Mouse (Mus musculus): ENCODE data around the gene Zfp324. TPM values are rescaled to one million over a fixed set of nuclear protein-coding genes. Genes with fewer than 3 reads are reported as not detected.

Gene Zfp324
- polyA plus RNA-seq, 1 experiment from 2014 or later, result 5.1 TPM

DNA sequence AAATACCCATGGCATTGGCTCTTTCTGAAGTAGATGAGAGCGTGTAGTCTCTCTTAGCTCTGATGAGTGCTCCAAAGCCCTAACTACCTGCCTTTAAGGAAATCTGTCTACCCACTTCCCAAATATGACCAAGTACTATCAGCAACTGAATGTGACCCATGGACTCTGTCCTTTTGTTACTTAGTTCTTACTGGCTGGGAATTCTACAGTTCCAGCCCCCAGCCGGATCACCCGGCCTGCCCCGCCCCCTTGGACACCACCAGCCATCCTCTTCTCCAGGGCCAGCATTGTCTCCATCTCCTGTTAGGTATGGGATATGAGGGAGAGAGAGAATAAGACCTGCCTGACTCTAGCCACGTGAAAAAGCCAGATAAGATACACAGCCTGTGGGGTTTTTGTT is 32.4 kb downstream of the Zfp324 start, which contains the start of gene Slc27a5:
Gene Slc27a5, minus strand, starts transcription at position 140 of the 400 bp plus-strand sequence.
- no peak within 1 kb of the TSS for H3K27ac ChIP-seq
- ATAC-seq, result peak; percentile 44; the same call in 1 of the 2 replicates

GRCm38 (mm10) chr7:12998851-12999250 is 33.2 kb downstream of the Zfp324 start, which contains the start of gene Trim28:
Gene Trim28 (plus strand): TSS chr7:12999114.
- Histone ChIP-seq H3K27ac (no peak within 1 kb of the TSS), H3K27me3 (replicated peaks) (no peaks in the 10 kb centered on the region; the same call in 1 of the 2 replicates), H3K4me2 (no peak within 1 kb of the TSS), H3K4me3 (no peak within 1 kb of the TSS), H3K4me1 (no peaks in the 10 kb centered on the region), H3K9me3 (replicated peaks) (no peaks in the 10 kb centered on the region), H3K36me3 (no peaks in the 10 kb centered on the region), H3K9ac (no peak within 1 kb of the TSS)
- no peak for ATAC-seq
- WGBS (ENCODE audit: insufficient replicate concordance), result 67% methylated on average over 3 of the region's 3 CpGs

More for the DNA sequence above, 32.4 kb downstream of the Zfp324 start, which contains the start of gene Slc27a5:
- Histone ChIP-seq H3K27me3 (replicated peaks) (no peaks in the 10 kb centered on the region; the same call in 1 of the 2 replicates), H3K9me3 (replicated peaks) (no peaks in the 10 kb centered on the region), H3K4me1 (no peaks in the 10 kb centered on the region), H3K4me3 (no peak within 1 kb of the TSS), H3K4me2 (no peak within 1 kb of the TSS), H3K36me3 (no peaks in the 10 kb centered on the region), H3K9ac (no peak within 1 kb of the TSS)
- WGBS (ENCODE audit: insufficient replicate concordance), result 56% methylated on average over 5 of the region's 5 CpGs

DNA sequence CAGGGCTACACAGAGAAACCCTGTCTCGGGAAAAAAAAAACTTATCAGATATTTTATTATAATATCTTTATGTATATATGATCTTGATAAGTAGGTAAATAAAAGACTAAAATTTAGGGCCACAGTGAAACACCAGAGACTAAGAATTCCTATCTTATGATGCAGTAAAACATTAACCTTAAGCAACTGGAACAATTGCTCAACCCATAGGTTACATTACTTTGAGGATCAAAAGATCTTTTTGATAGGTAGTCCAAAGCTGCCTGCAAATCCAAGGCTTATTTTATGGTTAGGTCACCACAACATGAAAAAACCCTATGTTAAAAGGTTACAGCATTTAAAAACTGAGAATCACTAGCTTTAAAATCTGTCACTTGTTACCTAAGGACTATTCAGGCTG is 35.9 kb downstream of the Zfp324 start:
- H3K4me3 ChIP-seq, result no peak overlapping the region
- H3K36me3 ChIP-seq, result peaks cover 19% of the 10 kb centered on the region
- H3K9me3 ChIP-seq (replicated peaks), result no peaks in the 10 kb centered on the region
- no peaks in the 10 kb centered on the region for H3K27me3 ChIP-seq (replicated peaks)
- ATAC-seq, result no peak
- H3K4me2 ChIP-seq, result no peak overlapping the region
- no peak overlapping the region for H3K27ac ChIP-seq
- no peaks in the 10 kb centered on the region for H3K4me1 ChIP-seq
- no peak overlapping the region for H3K9ac ChIP-seq
- WGBS (ENCODE audit: insufficient replicate concordance), result 44% methylated on average over 1 of the region's 1 CpGs

- 65% methylated on average over 5 of the region's 5 CpGs for WGBS (ENCODE audit: insufficient replicate concordance)
- no peak overlapping the region for H3K27ac ChIP-seq
- H3K4me1 ChIP-seq, result peaks cover 7% of the 10 kb centered on the region
- peaks cover 37% of the 10 kb centered on the region for H3K36me3 ChIP-seq
- H3K4me3 ChIP-seq, result no peak overlapping the region
- H3K9ac ChIP-seq, result no peak overlapping the region
- 0 out of 2 replicates have a peak, but pooled peaks cover 6% of the 10 kb centered on the region for H3K27me3 ChIP-seq (replicated peaks)
- ATAC-seq, result no peak
- no peaks in the 10 kb centered on the region for H3K9me3 ChIP-seq (replicated peaks)
- no peak overlapping the region for H3K4me2 ChIP-seq
Measured at GRCm38 (mm10) chr7:13003380-13003779, 37.7 kb downstream of the Zfp324 start.

DNA sequence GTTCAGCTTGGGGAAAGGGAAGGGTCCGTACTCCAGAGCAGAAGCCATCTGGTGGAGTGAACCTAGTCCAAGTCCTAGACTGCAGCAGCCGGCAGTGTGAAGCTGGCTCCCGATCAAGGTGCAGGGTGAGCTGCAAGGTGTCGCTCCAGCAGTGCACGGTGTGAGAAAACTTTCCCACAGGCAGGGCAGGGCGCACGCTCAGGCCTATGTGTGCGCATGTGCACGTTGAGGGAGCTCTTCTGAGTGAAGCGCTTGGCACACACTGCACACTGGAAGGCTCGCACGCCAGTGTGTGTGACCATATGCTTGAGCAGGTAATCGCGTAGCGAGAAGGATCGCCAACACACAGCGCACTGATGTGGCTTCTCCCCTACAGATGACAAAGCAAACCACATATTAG is 40.4 kb downstream of the Zfp324 start:
- H3K27me3 ChIP-seq (replicated peaks), result 0 out of 2 replicates have a peak, but pooled peaks cover 6% of the 10 kb centered on the region
- 90% methylated on average over 17 of the region's 17 CpGs for WGBS (ENCODE audit: insufficient replicate concordance)
- peaks cover 38% of the 10 kb centered on the region for H3K36me3 ChIP-seq
- H3K9ac ChIP-seq, result no peak overlapping the region; the same call in 1 of the 2 replicates
- peaks cover 21% of the 10 kb centered on the region for H3K4me1 ChIP-seq
- no peak overlapping the region for H3K4me2 ChIP-seq
- H3K27ac ChIP-seq, result no peak overlapping the region
- H3K9me3 ChIP-seq (replicated peaks), result no peaks in the 10 kb centered on the region
- no peak overlapping the region for H3K4me3 ChIP-seq
- ATAC-seq, result no peak

DNA sequence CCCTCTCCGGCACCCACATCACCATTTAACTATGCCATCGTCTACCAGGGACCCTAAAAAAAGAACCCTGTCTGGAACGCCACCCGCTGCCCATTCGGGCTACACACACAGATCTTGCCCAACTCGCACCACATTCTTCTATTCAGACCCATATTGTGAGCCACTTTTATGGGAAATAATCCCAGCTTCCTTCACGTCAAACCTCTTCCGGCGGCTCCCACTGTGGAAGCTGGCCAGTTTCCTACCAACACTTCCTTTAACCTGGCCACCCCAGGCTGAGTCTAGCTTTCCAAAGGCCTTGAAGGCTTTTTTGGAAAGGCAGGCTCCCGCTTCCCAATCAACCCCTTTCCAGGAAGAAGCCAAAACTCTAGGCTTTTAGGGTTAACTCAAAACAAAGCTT is 40.9 kb downstream of the Zfp324 start:
- Histone ChIP-seq H3K27ac (no peak overlapping the region), H3K4me2 (no peak overlapping the region)
- 85% methylated on average over 10 of the region's 10 CpGs for WGBS (ENCODE audit: insufficient replicate concordance)

GRCm38 (mm10) chr7:13007341-13008092 is 41.9 kb downstream of the Zfp324 start:
- Histone ChIP-seq H3K27me3 (replicated peaks) (0 out of 2 replicates have a peak, but pooled peaks cover 6% of the 10 kb centered on the region), H3K36me3 (peaks cover 38% of the 10 kb centered on the region), H3K4me3 (no peak overlapping the region), H3K9ac (no peak overlapping the region), H3K9me3 (replicated peaks) (no peaks in the 10 kb centered on the region), H3K27ac (no peak overlapping the region), H3K4me2 (peak overlapping the region; percentile 78; the same call in 1 of the 2 replicates), H3K4me1 (peaks cover 21% of the 10 kb centered on the region)
- 74% methylated on average over 57 of the region's 57 CpGs for WGBS (ENCODE audit: insufficient replicate concordance)
- no peak for ATAC-seq

More for the DNA sequence above, 40.9 kb downstream of the Zfp324 start:
- H3K36me3 ChIP-seq, result peaks cover 38% of the 10 kb centered on the region
- H3K27me3 ChIP-seq (replicated peaks), result 0 out of 2 replicates have a peak, but pooled peaks cover 6% of the 10 kb centered on the region
- H3K9ac ChIP-seq, result no peak overlapping the region
- no peak overlapping the region for H3K4me3 ChIP-seq
- H3K9me3 ChIP-seq (replicated peaks), result no peaks in the 10 kb centered on the region
- peaks cover 21% of the 10 kb centered on the region for H3K4me1 ChIP-seq
- no peak for ATAC-seq

DNA sequence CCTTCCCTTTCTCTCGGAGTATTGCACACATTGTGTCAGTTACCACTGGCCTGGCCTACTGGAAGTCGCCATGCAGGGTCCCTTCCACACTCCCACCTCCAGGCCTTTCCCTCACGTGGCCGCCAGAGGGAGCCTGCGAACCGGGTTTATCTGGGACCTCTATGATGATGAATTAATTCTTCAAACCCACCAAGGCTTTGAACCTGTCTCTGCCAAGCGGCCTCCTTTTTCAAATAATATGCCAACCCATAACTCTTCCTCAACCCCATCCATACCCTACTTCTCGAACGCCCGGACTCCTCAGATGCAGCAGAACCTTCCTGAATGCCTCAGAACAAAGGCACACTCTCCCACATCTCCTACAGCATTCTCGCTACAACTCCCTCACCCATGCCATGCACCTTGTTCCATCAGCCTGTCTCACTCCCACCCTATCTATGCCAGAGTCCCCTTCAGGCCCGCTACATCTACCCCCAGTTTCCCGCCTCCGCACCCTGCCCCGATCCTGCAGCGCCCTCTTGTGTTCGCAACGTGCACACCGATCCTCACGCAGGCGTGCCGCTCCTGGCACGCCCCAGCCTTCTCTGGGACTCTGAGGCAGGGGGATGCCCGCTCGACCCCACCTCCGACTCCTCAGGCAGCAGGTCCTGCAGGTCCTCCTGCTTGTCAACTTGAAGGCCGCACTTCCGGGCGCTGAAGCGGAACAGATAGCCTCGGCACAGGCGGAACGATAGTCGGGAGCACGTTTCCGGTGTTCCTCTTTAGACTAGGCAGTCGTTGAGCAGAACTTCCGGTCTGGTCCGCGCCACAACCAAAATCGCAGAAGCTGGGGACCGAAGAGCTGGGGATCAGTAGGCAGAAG is 43.7 kb downstream of the Zfp324 start:
- ATAC-seq, result peak; percentile 87
- Histone ChIP-seq H3K4me3 (peak overlapping the region; percentile 73), H3K27ac (peak overlapping the region; percentile 92), H3K4me1 (peaks cover 30% of the 10 kb centered on the region), H3K9ac (peak overlapping the region; percentile 80), H3K36me3 (peaks cover 38% of the 10 kb centered on the region), H3K4me2 (peak overlapping the region; percentile 78), H3K27me3 (replicated peaks) (0 out of 2 replicates have a peak, but pooled peaks cover 6% of the 10 kb centered on the region), H3K9me3 (replicated peaks) (no peaks in the 10 kb centered on the region)
- WGBS (ENCODE audit: insufficient replicate concordance), result under 1% methylated on average over 42 of the region's 42 CpGs

- H3K27me3 ChIP-seq (replicated peaks), result 0 out of 2 replicates have a peak, but pooled peaks cover 6% of the 10 kb centered on the region
- peak within 1 kb of the TSS; percentile 73 for H3K4me3 ChIP-seq
- no peaks in the 10 kb centered on the region for H3K9me3 ChIP-seq (replicated peaks)
- peak within 1 kb of the TSS; percentile 80 for H3K9ac ChIP-seq
- peaks cover 31% of the 10 kb centered on the region for H3K36me3 ChIP-seq
- peak; percentile 89; the same call in 1 of the 2 replicates for ATAC-seq
- peak within 1 kb of the TSS; percentile 92 for H3K27ac ChIP-seq
- H3K4me2 ChIP-seq, result peak within 1 kb of the TSS; percentile 78
- peaks cover 32% of the 10 kb centered on the region for H3K4me1 ChIP-seq
- 16% methylated on average over 26 of the region's 26 CpGs for WGBS (ENCODE audit: insufficient replicate concordance)
Measured at GRCm38 (mm10) chr7:13010005-13010908, 44.6 kb downstream of the Zfp324 start, which contains the start of gene Zbtb45. Gene Zbtb45 (minus strand): TSS chr7:13010034.

- H3K4me2 ChIP-seq, result no peak overlapping the region
- no peak for ATAC-seq
- H3K4me3 ChIP-seq, result no peak overlapping the region
- no peaks in the 10 kb centered on the region for H3K27me3 ChIP-seq (replicated peaks)
- H3K36me3 ChIP-seq, result no peaks in the 10 kb centered on the region
- H3K27ac ChIP-seq, result no peak overlapping the region
- H3K9ac ChIP-seq, result no peak overlapping the region
- peaks cover 30% of the 10 kb centered on the region for H3K4me1 ChIP-seq
- WGBS (ENCODE audit: insufficient replicate concordance), result 63% methylated on average over 4 of the region's 4 CpGs
- H3K9me3 ChIP-seq (replicated peaks), result no peaks in the 10 kb centered on the region
Measured at GRCm38 (mm10) chr7:13013671-13014070, 48.0 kb downstream of the Zfp324 start.
